Mouse (Mus musculus) retina, adult 2 months (tissue): ENCODE measurements around the gene Metap2.

Experiments used
- DNase-seq: peaks from one replicate; pipeline ENCODE4 v3.0.0-alpha.2; 2012; ENCODE audit warnings: low read depth, low spot score

Metap2 gene

GRCm38 (mm10) chr10:93911326-93911725 lies 14.4 kb upstream of the Metap2 start:
- DNase-seq = no peak

GRCm38 (mm10) chr10:93909811-93910446 lies 13.0 kb upstream of the Metap2 start:
- no peak for DNase-seq

- no peak for DNase-seq
These were observed 12.1 kb upstream of the Metap2 start for GRCm38 (mm10) chr10:93909015-93909414.

GRCm38 (mm10) chr10:93908540-93908939 lies 11.6 kb upstream of the Metap2 start:
- DNase-seq = no peak

GRCm38 (mm10) chr10:93907376-93907775 lies 10.5 kb upstream of the Metap2 start:
- DNase-seq = no peak

GRCm38 (mm10) chr10:93899907-93900306 lies 3.0 kb upstream of the Metap2 start:
- DNase-seq = no peak

GRCm38 (mm10) chr10:93899303-93899702 lies 2.4 kb upstream of the Metap2 start:
- no peak for DNase-seq

- no peak for DNase-seq
These were observed 4.3 kb downstream of the Metap2 start for GRCm38 (mm10) chr10:93892551-93892950.

GRCm38 (mm10) chr10:93891031-93891430 lies 5.9 kb downstream of the Metap2 start:
- DNase-seq = no peak

GRCm38 (mm10) chr10:93890565-93890964 lies 6.3 kb downstream of the Metap2 start:
- DNase-seq = no peak

GRCm38 (mm10) chr10:93889976-93890375 lies 6.9 kb downstream of the Metap2 start:
- DNase-seq = no peak

- DNase-seq = peak; percentile 78
These were observed 7.3 kb downstream of the Metap2 start for GRCm38 (mm10) chr10:93889579-93889950.

GRCm38 (mm10) chr10:93888935-93889578 lies 7.8 kb downstream of the Metap2 start:
- DNase-seq = no peak

GRCm38 (mm10) chr10:93888590-93888934 lies 8.3 kb downstream of the Metap2 start:
- DNase-seq = no peak

- no peak for DNase-seq
These were observed 10.9 kb downstream of the Metap2 start for GRCm38 (mm10) chr10:93885839-93886477.

GRCm38 (mm10) chr10:93882738-93883364 lies 14.0 kb downstream of the Metap2 start:
- DNase-seq = no peak

GRCm38 (mm10) chr10:93881918-93882317 lies 15.0 kb downstream of the Metap2 start:
- no peak for DNase-seq

GRCm38 (mm10) chr10:93878732-93879131 lies 18.2 kb downstream of the Metap2 start:
- no peak for DNase-seq

GRCm38 (mm10) chr10:93876772-93877171 lies 20.1 kb downstream of the Metap2 start:
- DNase-seq = no peak

GRCm38 (mm10) chr10:93868886-93869285 lies 28.0 kb downstream of the Metap2 start:
- DNase-seq = no peak

- DNase-seq = no peak
These were observed 28.5 kb downstream of the Metap2 start for GRCm38 (mm10) chr10:93868401-93868800.

- no peak for DNase-seq
These were observed 40.8 kb downstream of the Metap2 start for GRCm38 (mm10) chr10:93856095-93856494.

- DNase-seq = no peak
These were observed 41.8 kb downstream of the Metap2 start for GRCm38 (mm10) chr10:93855126-93855525.
